Mouse (Mus musculus) CH12.LX (cell line): ENCODE measurements at regions not wholly inside any gene's neighbourhood (a gene's known extent, or its start where the extent isn't known, plus 50 kb on each side); places are given as distances from the start of the nearest gene placed in this dataset.

Experiments
- DNase-seq: peaks from one replicate; pipeline ENCODE4 v3.0.0-alpha.2; 2013; ENCODE audit errors: extremely low read depth
- H3K27ac ChIP-seq: 2 replicates; pipeline ENCODE4 v1.5.1; 2012; ENCODE audit warnings: low read depth, mild to moderate bottlenecking, control low read depth, moderate library complexity; ENCODE audit not compliant: insufficient read depth
- H3K27me3 ChIP-seq: replicated peaks from 2 replicates; pipeline ENCODE3; 2012; ENCODE audit warnings: inconsistent platforms
- H3K36me3 ChIP-seq, 2 experiments: replicated peaks in 1 of 2; 2 replicates each; pipeline versions ENCODE3 to v1.6.1; 2012; ENCODE audit warnings: inconsistent platforms in 1 of 2, low read length in 1 of 2, mild to moderate bottlenecking in 1 of 2, mixed read lengths in 1 of 2, moderate library complexity in 1 of 2; ENCODE audit not compliant: control insufficient read depth in 1 of 2, insufficient read depth in 1 of 2
- H3K4me1 ChIP-seq, 2 experiments: 2 replicates each; pipeline ENCODE4 v1.6.1; 2012; ENCODE audit warnings: inconsistent platforms in 1 of 2, moderate library complexity in 1 of 2; ENCODE audit not compliant: insufficient read depth in 2 of 2, control insufficient read depth in 1 of 2
- H3K4me2 ChIP-seq: 2 replicates; pipeline ENCODE4 v1.6.1; 2012; ENCODE audit warnings: low read depth, mild to moderate bottlenecking, control low read depth; ENCODE audit not compliant: poor library complexity, insufficient read depth, severe bottlenecking
- H3K4me3 ChIP-seq, 3 experiments: fragments of 150-350 bp in 1 of 3; sonication (generic) in 1 of 3; replicated peaks in 1 of 3; 2 replicates each; pipeline versions ENCODE3 to v1.5.1; 2011 to 2012; ENCODE audit warnings: low read depth in 2 of 3, low read length in 2 of 3, mild to moderate bottlenecking in 2 of 3, moderate library complexity in 2 of 3, control low read depth in 1 of 3, improper control_type of control experiment in 1 of 3, inconsistent platforms in 1 of 3, mixed read lengths in 1 of 3; ENCODE audit not compliant: poor library complexity in 1 of 3
- H3K79me2 ChIP-seq: replicated peaks from 2 replicates; pipeline ENCODE4 v1.6.1; 2012; ENCODE audit warnings: mild to moderate bottlenecking, moderate library complexity; ENCODE audit not compliant: control insufficient read depth, poor library complexity, insufficient read depth, severe bottlenecking; ENCODE audit errors: extremely low read depth
- H3K9ac ChIP-seq: 2 replicates; pipeline ENCODE4 v1.6.1; 2012; ENCODE audit warnings: low read depth, mild to moderate bottlenecking, control low read depth, moderate library complexity; ENCODE audit not compliant: insufficient read depth
- H3K9me3 ChIP-seq: replicated peaks from 2 replicates; pipeline ENCODE3; 2012; ENCODE audit warnings: low read length, inconsistent platforms, mixed read lengths
- CHD2 ChIP-seq: IDR thresholded peaks from 2 replicates; pipeline ENCODE4 v1.6.1; 2011; ENCODE audit warnings: low read length, improper control_type of control experiment
- CTCF ChIP-seq, 2 experiments: IDR thresholded peaks in 1 of 2; conservative IDR thresholded peaks in 1 of 2; 2 replicates each; pipeline ENCODE4 v1.5.1; 2011 to 2012; ENCODE audit warnings: low read depth in 2 of 2, low read length in 2 of 2, improper control_type of control experiment in 1 of 2, inconsistent platforms in 1 of 2, mild to moderate bottlenecking in 1 of 2, moderate library complexity in 1 of 2
- ELF1 ChIP-seq: IDR thresholded peaks from 2 replicates; pipeline ENCODE4 v1.6.1; 2014; ENCODE audit warnings: low read depth, mild to moderate bottlenecking, inconsistent platforms, low read length, improper control_type of control experiment
- EP300 ChIP-seq: IDR thresholded peaks from 2 replicates; pipeline ENCODE4 v1.6.1; 2011; ENCODE audit warnings: low read length, improper control_type of control experiment
- ETS1 ChIP-seq: conservative IDR thresholded peaks from 2 replicates; pipeline ENCODE4 v1.6.1; 2012; ENCODE audit warnings: low read depth, mild to moderate bottlenecking, inconsistent platforms, low read length, improper control_type of control experiment, moderate library complexity
- HCFC1 ChIP-seq: IDR thresholded peaks from 2 replicates; pipeline ENCODE4 v1.6.1; 2012; ENCODE audit warnings: low read depth, mild to moderate bottlenecking, inconsistent platforms, low read length, improper control_type of control experiment
- IRF4 ChIP-seq: IDR thresholded peaks from 2 replicates; pipeline ENCODE4 v1.6.1; 2014; ENCODE audit warnings: low read depth, mild to moderate bottlenecking, inconsistent platforms, low read length, improper control_type of control experiment
- JUN ChIP-seq: IDR thresholded peaks from 2 replicates; pipeline ENCODE4 v1.6.1; 2011; ENCODE audit warnings: low read depth, mild to moderate bottlenecking, low read length, improper control_type of control experiment, moderate library complexity; ENCODE audit not compliant: insufficient read depth
- JUND ChIP-seq: conservative IDR thresholded peaks from 2 replicates; pipeline ENCODE4 v1.6.1; 2011; ENCODE audit warnings: low read depth, low read length, improper control_type of control experiment
- KAT2A ChIP-seq: IDR thresholded peaks from 2 replicates; pipeline ENCODE4 v1.6.1; 2012; ENCODE audit warnings: low read length, improper control_type of control experiment, inconsistent platforms; ENCODE audit not compliant: insufficient replicate concordance
- MAX ChIP-seq: IDR thresholded peaks from 2 replicates; pipeline ENCODE4 v1.6.1; 2011; ENCODE audit warnings: low read length, improper control_type of control experiment
- POLR2A ChIP-seq: IDR thresholded peaks from 2 replicates; pipeline ENCODE4 v1.6.1; 2011; ENCODE audit warnings: low read depth, mild to moderate bottlenecking, improper control_type of control experiment, low read length
- POLR2AphosphoS2 ChIP-seq: IDR thresholded peaks from 2 replicates; pipeline ENCODE4 v1.6.1; 2011; ENCODE audit warnings: low read depth, low read length, improper control_type of control experiment
- RAD21 ChIP-seq: IDR thresholded peaks from 2 replicates; pipeline ENCODE4 v1.6.1; 2011; ENCODE audit warnings: low read depth, mild to moderate bottlenecking, low read length, improper control_type of control experiment, moderate library complexity
- SIN3A ChIP-seq: IDR thresholded peaks from 2 replicates; pipeline ENCODE4 v1.6.1; 2012; ENCODE audit warnings: low read length, improper control_type of control experiment, inconsistent platforms
- TBP ChIP-seq: conservative IDR thresholded peaks from 2 replicates; pipeline ENCODE4 v1.6.1; 2011; ENCODE audit warnings: low read depth, low read length, improper control_type of control experiment
- UBTF ChIP-seq: IDR thresholded peaks from 2 replicates; pipeline ENCODE4 v1.6.1; 2012; ENCODE audit warnings: low read depth, mild to moderate bottlenecking, inconsistent platforms, low read length, improper control_type of control experiment, moderate library complexity
- USF1 ChIP-seq: IDR thresholded peaks from 2 replicates; pipeline ENCODE4 v1.6.1; 2014; ENCODE audit warnings: low read depth, mild to moderate bottlenecking, inconsistent platforms, low read length, improper control_type of control experiment
- ZC3H11A ChIP-seq: IDR thresholded peaks from 2 replicates; pipeline ENCODE4 v1.6.1; 2012; ENCODE audit warnings: low read depth, mild to moderate bottlenecking, inconsistent platforms, low read length, improper control_type of control experiment
- ZNF384 ChIP-seq: IDR thresholded peaks from 2 replicates; pipeline ENCODE4 v1.6.1; 2012; ENCODE audit warnings: low read depth, low read length, improper control_type of control experiment, inconsistent platforms
- dilution Hi-C: fragments of 300-500 bp; cut with MboI; formaldehyde crosslinking; loops from 2 replicates; pipeline ENCODE4 v1.14.3; 2020; ENCODE audit warnings: low sequenced_read_pairs; ENCODE audit not compliant: extremely low pct_unique_long_range_greater_than_20kb, extremely low pct_ligation_motif_present
- in situ Hi-C: fragments of 300-500 bp; cut with MboI; formaldehyde crosslinking; loops from 3 replicates; pipeline ENCODE4 v1.14.3; 2019; ENCODE audit warnings: low sequenced_read_pairs, low pct_ligation_motif_present, low pct_unique_long_range_greater_than_20kb, mixed read lengths

DNA sequence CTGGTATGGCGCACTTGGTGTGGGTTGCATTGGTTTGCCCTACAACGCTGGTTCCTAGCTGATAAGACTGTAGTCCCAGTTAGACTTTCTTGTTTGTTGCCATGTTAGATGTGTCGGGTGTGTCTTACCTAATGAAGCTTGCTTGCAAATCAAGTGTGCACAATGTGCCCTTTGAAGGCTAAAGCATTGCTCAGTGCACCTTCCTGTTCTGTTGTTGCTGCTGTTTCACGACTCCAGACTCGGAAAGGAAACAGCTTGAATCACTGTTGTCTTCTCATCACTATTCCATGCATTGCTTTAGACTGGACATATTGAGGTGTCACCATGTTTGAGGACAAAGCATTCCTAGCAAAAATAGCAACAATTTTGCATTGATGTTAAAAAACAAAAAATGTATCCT lies 185.1 kb upstream of the Gm11146 start:
- TF ChIP-seq USF1 = no peak
- no peak for TF ChIP-seq JUND
- TF ChIP-seq SIN3A = no peak
- no peak for TF ChIP-seq ZNF384
- no peak for TF ChIP-seq ELF1
- TF ChIP-seq UBTF = no peak
- no peak for TF ChIP-seq ETS1
- no peak for TF ChIP-seq HCFC1
- TF ChIP-seq, all 38 proteins: peak for 0
- in situ Hi-C loops (no loop called here), dilution Hi-C loops (no loop called here)
- Histone ChIP-seq H3K9me3 (peaks cover 67% of the 10 kb centered on the region), H3K9ac (no peak overlapping the region), H3K4me3 (peak overlapping the region in 1 of 3 experiments; percentile 3), H3K36me3 (no peaks in the 10 kb centered on the region), H3K4me2 (no peak overlapping the region), H3K27me3 (no peaks in the 10 kb centered on the region), H3K79me2 (no peaks in the 10 kb centered on the region), H3K27ac (no peak overlapping the region), H3K4me1 (no peaks in the 10 kb centered on the region)
- no peak for DNase-seq

DNA sequence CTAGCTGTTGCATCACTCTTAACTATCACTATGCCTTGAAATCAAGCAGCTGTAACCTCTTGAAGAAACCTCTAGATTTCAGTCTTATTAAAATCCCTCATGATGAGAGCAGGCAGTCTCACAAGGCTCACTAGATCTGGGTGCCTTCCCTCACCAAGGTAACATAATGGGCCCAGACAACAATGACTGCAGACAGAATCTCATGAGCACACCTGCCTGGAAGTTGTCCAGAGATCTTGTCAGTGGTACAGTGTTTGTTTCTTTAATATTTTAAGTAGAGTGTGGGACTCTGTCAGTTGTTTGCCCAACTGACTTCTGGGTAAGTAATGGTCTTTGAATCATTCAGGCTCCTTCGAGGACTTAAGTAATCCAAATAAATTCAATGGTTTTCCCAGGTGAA lies 177.1 kb upstream of the Gm11146 start:
- in situ Hi-C loops = no loop called here
- Histone ChIP-seq H3K4me3 (no peak overlapping the region), H3K9me3 (peaks cover 42% of the 10 kb centered on the region), H3K36me3 (no peaks in the 10 kb centered on the region), H3K9ac (no peak overlapping the region), H3K4me1 (no peaks in the 10 kb centered on the region), H3K79me2 (no peaks in the 10 kb centered on the region), H3K27me3 (no peaks in the 10 kb centered on the region), H3K27ac (no peak overlapping the region), H3K4me2 (no peak overlapping the region)
- DNase-seq = no peak
- TF ChIP-seq EP300 (no peak), CTCF (conservative IDR thresholded peaks at IDR 0.05 in 1 of 2, IDR thresholded peaks at IDR 0.05 in 1 of 2; ENCODE audit: low read depth in 2 of 2, low read length in 2 of 2) (no peak), JUN (no peak), KAT2A (no peak), ELF1 (no peak), ETS1 (no peak), IRF4 (no peak), ZC3H11A (no peak), MAX (no peak), POLR2A (no peak), TBP (no peak), POLR2AphosphoS2 (no peak), CHD2 (no peak), UBTF (no peak), RAD21 (no peak)
- dilution Hi-C loops = no loop called here
